Mouse (Mus musculus): ENCODE measurements around the gene Kcnj8. TPM values are rescaled to one million over a fixed set of nuclear protein-coding genes. Genes with fewer than 3 reads are reported as not detected.

Kcnj8 gene
- polyA plus RNA-seq, 1 experiment from 2014 or later, result 11.3 TPM

GRCm38 (mm10) chr6:142543648-142544047, 27.8 kb downstream of the Kcnj8 start:
- ATAC-seq (ENCODE audit: insufficient number of reproducible peaks, low FRiP score, low TSS enrichment, low read depth), result no peak
- Histone ChIP-seq H3K27ac (no peak overlapping the region), H3K27me3 (no peaks in the 10 kb centered on the region), H3K9me3 (no peaks in the 10 kb centered on the region), H3K36me3 (no peaks in the 10 kb centered on the region), H3K4me1 (peaks cover 6% of the 10 kb centered on the region), H3K4me2 (no peak overlapping the region), H3K4me3 (no peak overlapping the region), H3K9ac (no peak overlapping the region)
- 68% methylated on average over 4 of the region's 4 CpGs for WGBS

GRCm38 (mm10) chr6:142542800-142543175, 28.6 kb downstream of the Kcnj8 start:
- Histone ChIP-seq H3K27me3 (no peaks in the 10 kb centered on the region), H3K4me3 (no peak overlapping the region), H3K4me2 (no peak overlapping the region), H3K9ac (no peak overlapping the region), H3K27ac (no peak overlapping the region), H3K36me3 (no peaks in the 10 kb centered on the region), H3K4me1 (peaks cover 6% of the 10 kb centered on the region), H3K9me3 (no peaks in the 10 kb centered on the region)
- no peak for ATAC-seq (ENCODE audit: insufficient number of reproducible peaks, low FRiP score, low TSS enrichment, low read depth)
- 70% methylated on average over 6 of the region's 6 CpGs for WGBS

GRCm38 (mm10) chr6:142542082-142542799, 29.2 kb downstream of the Kcnj8 start:
- Histone ChIP-seq H3K9me3 (no peaks in the 10 kb centered on the region), H3K4me3 (no peak overlapping the region), H3K4me1 (peaks cover 6% of the 10 kb centered on the region), H3K9ac (no peak overlapping the region), H3K27me3 (no peaks in the 10 kb centered on the region), H3K27ac (no peak overlapping the region), H3K4me2 (no peak overlapping the region), H3K36me3 (no peaks in the 10 kb centered on the region)
- no peak for ATAC-seq (ENCODE audit: insufficient number of reproducible peaks, low FRiP score, low TSS enrichment, low read depth)
- 56% methylated on average over 8 of the region's 8 CpGs for WGBS

GRCm38 (mm10) chr6:142540561-142541160, 30.8 kb downstream of the Kcnj8 start:
- H3K9me3 ChIP-seq, result no peaks in the 10 kb centered on the region
- H3K4me2 ChIP-seq, result no peak overlapping the region
- no peak overlapping the region for H3K27ac ChIP-seq
- no peak overlapping the region for H3K4me3 ChIP-seq
- H3K36me3 ChIP-seq, result no peaks in the 10 kb centered on the region
- H3K4me1 ChIP-seq, result peaks cover 6% of the 10 kb centered on the region
- H3K27me3 ChIP-seq, result no peaks in the 10 kb centered on the region
- 85% methylated on average over 10 of the region's 10 CpGs for WGBS
- no peak overlapping the region for H3K9ac ChIP-seq
- ATAC-seq (ENCODE audit: insufficient number of reproducible peaks, low FRiP score, low TSS enrichment, low read depth), result no peak

- Histone ChIP-seq H3K4me2 (no peak overlapping the region), H3K27me3 (no peaks in the 10 kb centered on the region), H3K36me3 (no peaks in the 10 kb centered on the region), H3K4me3 (no peak overlapping the region), H3K4me1 (peaks cover 5% of the 10 kb centered on the region), H3K9ac (no peak overlapping the region), H3K27ac (no peak overlapping the region), H3K9me3 (no peaks in the 10 kb centered on the region)
- ATAC-seq (ENCODE audit: insufficient number of reproducible peaks, low FRiP score, low TSS enrichment, low read depth), result no peak
- WGBS, result 91% methylated on average over 5 of the region's 5 CpGs
These were observed 31.3 kb downstream of the Kcnj8 start for GRCm38 (mm10) chr6:142540131-142540530.

- no peak overlapping the region for H3K4me3 ChIP-seq
- H3K27me3 ChIP-seq, result no peaks in the 10 kb centered on the region
- no peak overlapping the region for H3K9ac ChIP-seq
- no peak for ATAC-seq (ENCODE audit: insufficient number of reproducible peaks, low FRiP score, low TSS enrichment, low read depth)
- H3K36me3 ChIP-seq, result no peaks in the 10 kb centered on the region
- H3K4me1 ChIP-seq, result no peaks in the 10 kb centered on the region
- no peak overlapping the region for H3K4me2 ChIP-seq
- H3K27ac ChIP-seq, result no peak overlapping the region
- 77% methylated on average over 17 of the region's 17 CpGs for WGBS
- H3K9me3 ChIP-seq, result no peaks in the 10 kb centered on the region
These were observed 32.9 kb downstream of the Kcnj8 start for GRCm38 (mm10) chr6:142538503-142538902.

- Histone ChIP-seq H3K4me1 (no peaks in the 10 kb centered on the region), H3K4me2 (no peak overlapping the region), H3K9ac (no peak overlapping the region), H3K36me3 (no peaks in the 10 kb centered on the region), H3K4me3 (no peak overlapping the region), H3K27me3 (no peaks in the 10 kb centered on the region), H3K27ac (no peak overlapping the region), H3K9me3 (no peaks in the 10 kb centered on the region)
- 78% methylated on average over 5 of the region's 5 CpGs for WGBS
- no peak for ATAC-seq (ENCODE audit: insufficient number of reproducible peaks, low FRiP score, low TSS enrichment, low read depth)
These were observed 38.0 kb downstream of the Kcnj8 start for GRCm38 (mm10) chr6:142533412-142533811.

- no peaks in the 10 kb centered on the region for H3K9me3 ChIP-seq
- no peaks in the 10 kb centered on the region for H3K4me1 ChIP-seq
- WGBS, result 94% methylated on average over 2 of the region's 2 CpGs
- H3K27me3 ChIP-seq, result no peaks in the 10 kb centered on the region
- no peaks in the 10 kb centered on the region for H3K36me3 ChIP-seq
- H3K4me2 ChIP-seq, result no peak overlapping the region
- no peak overlapping the region for H3K27ac ChIP-seq
- ATAC-seq (ENCODE audit: insufficient number of reproducible peaks, low FRiP score, low TSS enrichment, low read depth), result no peak
- H3K9ac ChIP-seq, result no peak overlapping the region
- no peak overlapping the region for H3K4me3 ChIP-seq
These were observed 38.7 kb downstream of the Kcnj8 start for GRCm38 (mm10) chr6:142532686-142533085.

- Histone ChIP-seq H3K27ac (no peak overlapping the region), H3K4me3 (no peak overlapping the region), H3K9me3 (no peaks in the 10 kb centered on the region), H3K27me3 (no peaks in the 10 kb centered on the region), H3K9ac (no peak overlapping the region), H3K4me1 (no peaks in the 10 kb centered on the region), H3K4me2 (no peak overlapping the region), H3K36me3 (no peaks in the 10 kb centered on the region)
- ATAC-seq (ENCODE audit: insufficient number of reproducible peaks, low FRiP score, low TSS enrichment, low read depth), result no peak
- WGBS, result 91% methylated on average over 17 of the region's 17 CpGs
These were observed 39.3 kb downstream of the Kcnj8 start for GRCm38 (mm10) chr6:142532141-142532540.

GRCm38 (mm10) chr6:142530378-142530777, 41.0 kb downstream of the Kcnj8 start:
- H3K4me1 ChIP-seq, result no peaks in the 10 kb centered on the region
- WGBS, result 78% methylated on average over 5 of the region's 5 CpGs
- no peak for ATAC-seq (ENCODE audit: insufficient number of reproducible peaks, low FRiP score, low TSS enrichment, low read depth)
- no peak overlapping the region for H3K4me3 ChIP-seq
- H3K4me2 ChIP-seq, result no peak overlapping the region
- H3K36me3 ChIP-seq, result no peaks in the 10 kb centered on the region
- H3K9me3 ChIP-seq, result no peaks in the 10 kb centered on the region
- no peak overlapping the region for H3K27ac ChIP-seq
- H3K27me3 ChIP-seq, result no peaks in the 10 kb centered on the region
- no peak overlapping the region for H3K9ac ChIP-seq

- 82% methylated on average over 8 of the region's 8 CpGs for WGBS
- Histone ChIP-seq H3K27me3 (no peaks in the 10 kb centered on the region), H3K36me3 (no peaks in the 10 kb centered on the region)
These were observed 41.7 kb downstream of the Kcnj8 start for GRCm38 (mm10) chr6:142529680-142530079.

GRCm38 (mm10) chr6:142527931-142528562, 43.4 kb downstream of the Kcnj8 start:
- H3K27ac ChIP-seq, result no peak overlapping the region
- 23% methylated on average over 1 of the region's 1 CpGs for WGBS
- H3K4me3 ChIP-seq, result no peak overlapping the region
- no peak overlapping the region for H3K9ac ChIP-seq
- H3K4me1 ChIP-seq, result no peaks in the 10 kb centered on the region
- H3K9me3 ChIP-seq, result no peaks in the 10 kb centered on the region
- no peak for ATAC-seq (ENCODE audit: insufficient number of reproducible peaks, low FRiP score, low TSS enrichment, low read depth)
- no peaks in the 10 kb centered on the region for H3K27me3 ChIP-seq
- H3K4me2 ChIP-seq, result no peak overlapping the region
- no peaks in the 10 kb centered on the region for H3K36me3 ChIP-seq

More at GRCm38 (mm10) chr6:142529680-142530079, 41.7 kb downstream of the Kcnj8 start:
- Histone ChIP-seq H3K4me3 (no peak overlapping the region), H3K9me3 (no peaks in the 10 kb centered on the region), H3K27ac (no peak overlapping the region), H3K4me2 (no peak overlapping the region), H3K4me1 (no peaks in the 10 kb centered on the region), H3K9ac (no peak overlapping the region)
- no peak for ATAC-seq (ENCODE audit: insufficient number of reproducible peaks, low FRiP score, low TSS enrichment, low read depth)
